15 mouse cellular contexts compared by ENCODE assay signal in the genomic region with DNA sequence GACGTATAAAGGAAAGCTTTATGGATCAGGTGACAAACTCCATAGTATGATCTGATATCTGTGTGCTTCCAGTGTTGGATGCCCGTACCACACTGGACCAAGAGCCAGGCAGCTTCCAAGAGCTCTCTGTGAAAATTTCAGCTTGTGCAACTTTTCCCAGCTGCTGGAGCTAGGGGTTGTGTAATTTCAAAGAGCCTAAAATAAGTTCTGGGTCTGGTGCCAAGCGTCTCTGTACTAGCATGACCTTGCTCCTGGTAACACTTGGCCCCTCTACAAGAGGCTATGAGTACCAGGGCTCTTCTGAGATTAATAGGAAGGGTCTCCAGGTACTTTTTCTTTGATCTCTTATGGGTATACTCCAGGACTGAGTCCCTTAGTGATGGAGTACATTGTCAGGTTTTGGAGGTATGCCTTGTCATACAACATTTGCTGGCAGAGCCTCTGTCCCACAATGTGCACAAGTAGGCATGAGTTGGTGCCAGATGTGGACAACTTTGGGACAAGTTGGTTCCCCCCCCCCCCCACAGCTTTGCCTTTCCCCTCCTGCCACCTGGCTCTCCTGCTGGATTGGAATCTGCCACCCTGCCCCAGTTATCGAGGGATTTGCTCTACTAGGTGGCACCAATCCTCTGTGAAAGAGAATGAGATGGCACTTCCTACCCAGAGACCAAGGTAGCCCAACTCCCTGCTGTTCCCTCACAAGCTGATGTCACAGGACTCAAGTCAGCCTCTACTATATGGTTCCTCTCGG. TPM values are rescaled to one million over a fixed set of nuclear protein-coding genes. Genes with fewer than 3 reads are reported as not detected.
A peak's percentile ranks its signal among the peaks of the same experiment; 100 is the strongest.
DNase-seq lines count a peak whose midpoint lies in the region; ATAC-seq lines count a peak whose summit lies in the region.
"Had no signal": no experiment of that assay in that cellular context is flagged by ENCODE, and none has a peak within 500 bp of the region (broad histone marks: within the 10 kb centered on the region; RNA-seq: fewer than 3 reads in every experiment).

No protein-coding gene starts in this region.

- peaks cover 11% of the 10 kb centered on the region; the same call in 1 of the 2 replicates for H3K36me3 ChIP-seq in heart, embryonic 15.5 days
- H3K36me3 ChIP-seq: hindbrain, embryonic 15.5 days; midbrain, embryonic 15.5 days had no signal

- H3K9ac ChIP-seq in heart, embryonic 15.5 days = no peak overlapping the region
- H3K9ac ChIP-seq: embryonic facial prominence, embryonic 13.5 days; hindbrain, embryonic 15.5 days; liver, embryonic 15.5 days; midbrain, embryonic 15.5 days had no signal

- no peaks in the 10 kb centered on the region for H3K9me3 ChIP-seq in heart, embryonic 15.5 days (replicated peaks)
- H3K9me3 ChIP-seq: embryonic facial prominence, embryonic 13.5 days; hindbrain, embryonic 15.5 days; liver, embryonic 15.5 days; midbrain, embryonic 15.5 days had no signal

- no peak overlapping the region for H3K4me2 ChIP-seq in heart, embryonic 15.5 days
- H3K4me2 ChIP-seq: embryonic facial prominence, embryonic 13.5 days; hindbrain, embryonic 15.5 days; liver, embryonic 15.5 days; midbrain, embryonic 15.5 days had no signal

- peak overlapping the region; percentile 53 for H3K27ac ChIP-seq in heart, embryonic 15.5 days
- H3K27ac ChIP-seq: embryonic facial prominence, embryonic 13.5 days; hindbrain, embryonic 15.5 days; liver, embryonic 15.5 days; midbrain, embryonic 15.5 days; stomach, postnatal 0 days had no signal

- DNase-seq in kidney, postnatal 25 days = peak; percentile 12 to 38
- no peak for DNase-seq in kidney, postnatal 14 days
- DNase-seq in fibroblast of lung, adult 2 months (ENCODE audit: low read depth) = peak; percentile 58
- DNase-seq in lung, postnatal 36 days = peak; percentile 91
- no peak for DNase-seq in left cerebral cortex, adult 18-20 months (ENCODE audit: low spot score in 2 of 2)
- DNase-seq in left cerebral cortex, adult 8-10 months (ENCODE audit: low spot score in 2 of 2) = no peak
- DNase-seq: cerebellum, adult 8-10 months; right cerebral cortex, postnatal 4 days had no signal

- no peak overlapping the region for H3K4me3 ChIP-seq in heart, embryonic 15.5 days
- H3K4me3 ChIP-seq: embryonic facial prominence, embryonic 13.5 days; hindbrain, embryonic 15.5 days; liver, embryonic 15.5 days; midbrain, embryonic 15.5 days had no signal

- peaks cover 15% of the 10 kb centered on the region for H3K4me1 ChIP-seq in heart, embryonic 15.5 days (replicated peaks)
- H3K4me1 ChIP-seq: embryonic facial prominence, embryonic 13.5 days; hindbrain, embryonic 15.5 days; midbrain, embryonic 15.5 days had no signal

- ATAC-seq in heart, embryonic 15.5 days (replicated peaks; ENCODE audit: insufficient number of reproducible peaks, insufficient read depth, low FRiP score, low read depth) = 0 out of 2 replicates have a peak, but pooled peaks have one; percentile 61
- ATAC-seq: forebrain, embryonic 16.5 days; midbrain, embryonic 15.5 days had no signal

- WGBS in heart, embryonic 15.5 days = 59% methylated on average over 5 of the region's 5 CpGs

- H3K27me3 ChIP-seq in heart, embryonic 15.5 days = no peaks in the 10 kb centered on the region
- H3K27me3 ChIP-seq: embryonic facial prominence, embryonic 13.5 days; hindbrain, embryonic 15.5 days; liver, embryonic 15.5 days; midbrain, embryonic 15.5 days had no signal

RNA-seq across cellular contexts. Expression of a gene that starts 8.6 kb away (rescaled TPM):
- polyA plus RNA-seq in heart, embryonic 15.5 days (2015; fragmentation: Nextera tagmentation; extraction: Ambion mirVana) = 246 and 260 TPM in 2 replicates
- 100 to 1,000 TPM; 259 to 269 TPM for total RNA-seq in left cerebral cortex, adult 18-20 months (2021)
- total RNA-seq in left cerebral cortex, adult 8-10 months (2022) = 100 to 1,000 TPM; 247 to 270 (median 264) TPM

RNA-seq across cellular contexts. Expression of a gene that starts 8.9 kb away (rescaled TPM):
- polyA plus RNA-seq in heart, embryonic 15.5 days (2015; fragmentation: Nextera tagmentation; extraction: Ambion mirVana) = 55.8 and 63.3 TPM in 2 replicates
- total RNA-seq in left cerebral cortex, adult 18-20 months (2021) = under 1 TPM; 0.37 to 0.42 TPM
- total RNA-seq in left cerebral cortex, adult 8-10 months (2022) = 1 to 10 TPM in 3 of 4 experiments, under 1 TPM in 1; 0.83 to 1.1 (median 1.0) TPM

RNA-seq across cellular contexts. Expression of a gene that starts 9.2 kb away (rescaled TPM):
- polyA plus RNA-seq in heart, embryonic 15.5 days (2015; fragmentation: Nextera tagmentation; extraction: Ambion mirVana) = 0.76 and 0.93 TPM in 2 replicates
- total RNA-seq in left cerebral cortex, adult 18-20 months (2021) = under 1 TPM; 0.53 to 0.66 TPM
- total RNA-seq in left cerebral cortex, adult 8-10 months (2022) = under 1 TPM; 0.26 to 0.76 (median 0.34) TPM

RNA-seq across cellular contexts. Expression of a gene that starts 33.3 kb away (rescaled TPM):
- polyA plus RNA-seq in heart, embryonic 15.5 days (2015; fragmentation: Nextera tagmentation; extraction: Ambion mirVana) = 5.6 and 5.9 TPM in 2 replicates
- 10 to 100 TPM; 45.1 to 45.4 TPM for total RNA-seq in left cerebral cortex, adult 18-20 months (2021)
- 10 to 100 TPM; 43.5 to 53.7 (median 46.3) TPM for total RNA-seq in left cerebral cortex, adult 8-10 months (2022)

RNA-seq across cellular contexts. Expression of a gene that starts 37.1 kb away (rescaled TPM):
- 0.74 and 0.90 TPM in 2 replicates for polyA plus RNA-seq in heart, embryonic 15.5 days (2015; fragmentation: Nextera tagmentation; extraction: Ambion mirVana)
- under 1 TPM; 0.42 to 0.53 TPM for total RNA-seq in left cerebral cortex, adult 18-20 months (2021)
- under 1 TPM; 0.34 to 0.77 (median 0.48) TPM for total RNA-seq in left cerebral cortex, adult 8-10 months (2022)

Comparison
In these comparisons a context has a peak if more than half of its experiments do, and no peak if none do; other contexts are left out.
1. DNase-seq: peak in kidney, postnatal 25 days (2 of 2), fibroblast of lung, adult 2 months (single experiment) and lung, postnatal 36 days (single experiment); none in kidney, postnatal 14 days (single experiment), left cerebral cortex, adult 18-20 months (0 of 2) and left cerebral cortex, adult 8-10 months (0 of 2).